Mouse (Mus musculus) MEL (cell line): ENCODE measurements around the gene Rgr. TPM values are rescaled to one million over a fixed set of nuclear protein-coding genes. Genes with fewer than 3 reads are reported as not detected.
"Not testable (repeated sequence)": the region's sequence is repeated elsewhere in the genome, so short reads cannot be mapped to it uniquely, and the experiment has no call there.

Experiments
- DNase-seq: peaks from one replicate; pipeline ENCODE4 v3.0.0; 2011; ENCODE audit warnings: low read depth, low spot score
- H3K27ac ChIP-seq: 2 replicates; pipeline ENCODE4 v1.5.1; 2012; ENCODE audit warnings: low read depth, mild to moderate bottlenecking, control low read depth, low read length, moderate library complexity; ENCODE audit not compliant: control insufficient read depth
- H3K27me3 ChIP-seq, 2 experiments: fragments of 150-350 bp in 1 of 2; sonication (generic) in 1 of 2; 2 replicates each; pipeline ENCODE4 v1.6.1; 2012; ENCODE audit warnings: low read length in 2 of 2, mild to moderate bottlenecking in 2 of 2, improper control_type of control experiment in 1 of 2, moderate library complexity in 1 of 2; ENCODE audit not compliant: insufficient read depth in 2 of 2, control insufficient read depth in 1 of 2
- H3K36me3 ChIP-seq, 2 experiments: 2 replicates each; pipeline ENCODE4 v1.6.1; 2012 to 2014; ENCODE audit warnings: low read length in 2 of 2, improper control_type of control experiment in 1 of 2, inconsistent platforms in 1 of 2, mild to moderate bottlenecking in 1 of 2; ENCODE audit not compliant: insufficient read depth in 2 of 2, control insufficient read depth in 1 of 2
- H3K4me1 ChIP-seq, 2 experiments: fragments of 150-350 bp in 1 of 2; sonication (generic) in 1 of 2; 2 replicates each; pipeline ENCODE4 v1.6.1; 2012; ENCODE audit warnings: low read length in 2 of 2, improper control_type of control experiment in 1 of 2, mild to moderate bottlenecking in 1 of 2; ENCODE audit not compliant: insufficient read depth in 2 of 2, control insufficient read depth in 1 of 2
- H3K4me3 ChIP-seq, 2 experiments: fragments of 150-350 bp in 1 of 2; sonication (generic) in 1 of 2; 2 replicates each; pipeline ENCODE4 v1.5.1; 2012; ENCODE audit warnings: low read depth in 2 of 2, low read length in 2 of 2, mild to moderate bottlenecking in 2 of 2, moderate library complexity in 2 of 2, control low read depth in 1 of 2, improper control_type of control experiment in 1 of 2; ENCODE audit not compliant: control insufficient read depth in 1 of 2, insufficient read depth in 1 of 2
- H3K79me2 ChIP-seq: 2 replicates; pipeline ENCODE4 v1.6.1; 2012; ENCODE audit warnings: mild to moderate bottlenecking, low read length, moderate library complexity; ENCODE audit not compliant: control insufficient read depth, poor library complexity, insufficient read depth
- H3K9ac ChIP-seq: 2 replicates; pipeline ENCODE4 v1.6.1; 2012; ENCODE audit warnings: low read depth, mild to moderate bottlenecking, control low read depth, low read length, moderate library complexity; ENCODE audit not compliant: control insufficient read depth, poor library complexity, severe bottlenecking
- H3K9me3 ChIP-seq: fragments of 150-350 bp; sonication (generic); replicated peaks from 2 replicates; pipeline ENCODE4 v1.6.1; 2012; ENCODE audit warnings: mild to moderate bottlenecking, low read length, improper control_type of control experiment, moderate library complexity; ENCODE audit not compliant: insufficient read depth
- E2F4 ChIP-seq: IDR thresholded peaks from 2 replicates; pipeline ENCODE4 v1.6.1; 2011; ENCODE audit warnings: low read depth, low read length, improper control_type of control experiment, borderline replicate concordance
- ETS1 ChIP-seq: IDR thresholded peaks from 2 replicates; pipeline ENCODE4 v1.6.1; 2012; ENCODE audit warnings: low read depth, mild to moderate bottlenecking, inconsistent platforms, low read length, improper control_type of control experiment, moderate library complexity
- GATA1 ChIP-seq: IDR thresholded peaks from 2 replicates; pipeline ENCODE4 v1.6.1; 2011; ENCODE audit warnings: low read depth, low read length, improper control_type of control experiment
- JUND ChIP-seq: IDR thresholded peaks from 2 replicates; pipeline ENCODE4 v1.6.1; 2011; ENCODE audit warnings: low read depth, mild to moderate bottlenecking, improper control_type of control experiment, low read length
- KAT2A ChIP-seq: conservative IDR thresholded peaks from 2 replicates; pipeline ENCODE4 v1.6.1; 2012; ENCODE audit warnings: low read depth, low read length, improper control_type of control experiment, inconsistent platforms
- MYB ChIP-seq: IDR thresholded peaks from 2 replicates; pipeline ENCODE4 v1.6.1; 2011; ENCODE audit warnings: mild to moderate bottlenecking, low read depth, low read length, improper control_type of control experiment
- MYC ChIP-seq: IDR thresholded peaks from 2 replicates; pipeline ENCODE4 v1.6.1; 2011; ENCODE audit warnings: low read depth, mild to moderate bottlenecking, low read length, improper control_type of control experiment, moderate library complexity
- NELFE ChIP-seq: IDR thresholded peaks from 2 replicates; pipeline ENCODE4 v1.6.1; 2011; ENCODE audit warnings: low read depth, low read length, improper control_type of control experiment
- NRF1 ChIP-seq: IDR thresholded peaks from 2 replicates; pipeline ENCODE4 v1.6.1; 2014; ENCODE audit warnings: low read depth, mild to moderate bottlenecking, inconsistent platforms, low read length, improper control_type of control experiment, moderate library complexity; ENCODE audit not compliant: poor library complexity, insufficient read depth, severe bottlenecking
- POLR2AphosphoS2 ChIP-seq: IDR thresholded peaks from 2 replicates; pipeline ENCODE4 v1.6.1; 2011; ENCODE audit warnings: low read length, improper control_type of control experiment
- SIN3A ChIP-seq: IDR thresholded peaks from 2 replicates; pipeline ENCODE4 v1.6.1; 2012; ENCODE audit warnings: low read length, improper control_type of control experiment, inconsistent platforms
- SMC3 ChIP-seq: IDR thresholded peaks from 2 replicates; pipeline ENCODE4 v1.6.1; 2011; ENCODE audit warnings: low read depth, low read length, improper control_type of control experiment
- TCF12 ChIP-seq: IDR thresholded peaks from 2 replicates; pipeline ENCODE4 v1.6.1; 2014; ENCODE audit warnings: low read depth, mild to moderate bottlenecking, inconsistent platforms, low read length, improper control_type of control experiment, moderate library complexity
- UBTF ChIP-seq: IDR thresholded peaks from 2 replicates; pipeline ENCODE4 v1.6.1; 2012; ENCODE audit warnings: low read depth, mild to moderate bottlenecking, inconsistent platforms, low read length, improper control_type of control experiment, moderate library complexity, borderline replicate concordance; ENCODE audit not compliant: insufficient read depth
- ZKSCAN1 ChIP-seq: IDR thresholded peaks from 2 replicates; pipeline ENCODE4 v1.6.1; 2012; ENCODE audit warnings: low read depth, mild to moderate bottlenecking, inconsistent platforms, low read length, improper control_type of control experiment, moderate library complexity
- ZMIZ1 ChIP-seq: IDR thresholded peaks from 2 replicates; pipeline ENCODE4 v1.6.1; 2012; ENCODE audit warnings: low read depth, mild to moderate bottlenecking, inconsistent platforms, low read length, improper control_type of control experiment, moderate library complexity
- polyA plus RNA-seq, 2 experiments: library from polyadenylated mRNA; stranded (reverse) in 1 of 2; unstranded in 1 of 2; fragments of >175 nt in 1 of 2; fragments of >200 nt in 1 of 2; gene quantifications; 2 replicates each; pipeline versions ENCODE4 v1.2.1 to v1.2.4; 2012; ENCODE audit warnings: low replicate concordance in 2 of 2, low read depth in 1 of 2; ENCODE audit not compliant: insufficient read length in 2 of 2, insufficient read depth in 1 of 2, missing spikeins in 1 of 2
- total RNA-seq: library from RNA; depleted of rRNA; stranded (reverse); fragments of 300-350 nt; gene quantifications from 2 replicates; pipeline ENCODE4 v1.2.3, GENCODE M21; 2012

Gene Rgr
- total and polyA plus RNA-seq, 3 experiments = not detected

- TF ChIP-seq TCF12 = no peak
- TF ChIP-seq E2F4 = no peak
- no peak for TF ChIP-seq POLR2AphosphoS2
- TF ChIP-seq MYB = no peak
- no peak for TF ChIP-seq NRF1
- TF ChIP-seq SMC3 = no peak
- no peak for TF ChIP-seq SIN3A
- no peak for TF ChIP-seq JUND
- no peak for TF ChIP-seq UBTF
- H3K27me3 ChIP-seq = peaks cover 0 to 1% of the 10 kb centered on the region in 2 experiments; a peak in 1 of 4 replicates
- DNase-seq = no peak
Observed at GRCm38 (mm10) chr14:37003431-37004095, 45.2 kb downstream of the Rgr start.

GRCm38 (mm10) chr14:37002852-37003251, 45.9 kb downstream of the Rgr start:
- Histone ChIP-seq H3K27ac (no peak overlapping the region), H3K4me1 (no peaks in the 10 kb centered on the region), H3K36me3 (no peaks in the 10 kb centered on the region), H3K79me2 (no peaks in the 10 kb centered on the region), H3K9me3 (no peaks in the 10 kb centered on the region), H3K27me3 (peaks cover 0 to 1% of the 10 kb centered on the region in 2 experiments; a peak in 1 of 4 replicates), H3K9ac (no peak overlapping the region), H3K4me3 (no peak overlapping the region)
- DNase-seq = no peak
- no peak for TF ChIP-seq NELFE
- TF ChIP-seq KAT2A = no peak
- TF ChIP-seq ZMIZ1 = no peak
- no peak for TF ChIP-seq ZKSCAN1
- no peak for TF ChIP-seq ETS1
- TF ChIP-seq MYC = no peak
- TF ChIP-seq TCF12 = no peak
- TF ChIP-seq GATA1 = no peak

More at GRCm38 (mm10) chr14:37003431-37004095, 45.2 kb downstream of the Rgr start:
- Histone ChIP-seq H3K9ac (no peak overlapping the region), H3K27ac (no peak overlapping the region), H3K4me1 (no peaks in the 10 kb centered on the region), H3K79me2 (no peaks in the 10 kb centered on the region), H3K4me3 (no peak overlapping the region), H3K9me3 (no peaks in the 10 kb centered on the region), H3K36me3 (no peaks in the 10 kb centered on the region)

GRCm38 (mm10) chr14:37000780-37001179, 48.0 kb downstream of the Rgr start:
- not testable (repeated sequence) for H3K27ac ChIP-seq, H3K36me3 ChIP-seq, H3K79me2 ChIP-seq, H3K9ac ChIP-seq, DNase-seq, H3K4me1 ChIP-seq, H3K4me3 ChIP-seq, H3K27me3 ChIP-seq, H3K9me3 ChIP-seq
